ENCODE assay signal across 8 mouse cellular contexts in genomic region chr4:43957292-43957845, GRCm38 (mm10). TPM values are rescaled to one million over a fixed set of nuclear protein-coding genes. Genes with fewer than 3 reads are reported as not detected.
DNase-seq lines count a peak whose midpoint lies in the region; ATAC-seq and TF ChIP-seq lines count a peak whose summit lies in the region.

Gene Glipr2 (plus strand): TSS chr4:43957401.

- H3K4me3 ChIP-seq in ES-Bruce4 (ENCODE audit: low read depth, low read length): peak within 1 kb of the TSS; percentile 85
- peak within 1 kb of the TSS; percentile 78 for H3K4me3 ChIP-seq in forebrain, postnatal 0 days (ENCODE audit: low read depth, low read length)

- H3K4me2 ChIP-seq in forebrain, postnatal 0 days (ENCODE audit: low read depth): peak within 1 kb of the TSS; percentile 96

- peak; percentile 64 for DNase-seq in brain, adult 2 months (ENCODE audit: low read depth, low spot score)
- DNase-seq in forebrain, postnatal 0 days: peak; percentile 91
- DNase-seq in heart, postnatal 36 days: peak; percentile 82 to 84
- DNase-seq in layer of hippocampus, postnatal 10 days (ENCODE audit: low spot score in 2 of 2): peak; percentile 85 to 86
- peak; percentile 87 for DNase-seq in lung, postnatal 14 days
- peak; percentile 76 for DNase-seq in ovary, postnatal 14 days (ENCODE audit: low spot score)
- DNase-seq in thymus, postnatal 14 days: peak; percentile 90

- ATAC-seq in forebrain, postnatal 0 days: peak; percentile 96

- H3K36me3 ChIP-seq in ES-Bruce4 (ENCODE audit: control insufficient read depth, insufficient read depth, low read length, poor library complexity, severe bottlenecking): no peaks in the 10 kb centered on the region
- no peaks in the 10 kb centered on the region for H3K36me3 ChIP-seq in forebrain, postnatal 0 days (ENCODE audit: insufficient read depth)

- peak; percentile 81 for TF ChIP-seq EP300 in ES-Bruce4 (IDR thresholded peaks at IDR 0.05; ENCODE audit: insufficient read depth, low read depth, low read length)

- WGBS in forebrain, postnatal 0 days: 2% methylated on average over 45 of the region's 45 CpGs

- intact Hi-C loops in heart, postnatal 36 days (cut with DNase I): loop anchor here (1.0 to 2.0 kb wide), 2 partner anchors 24 to 31 kb away; no protein-coding TSS in a partner anchor

- H3K27me3 ChIP-seq in ES-Bruce4 (ENCODE audit: control insufficient read depth, insufficient read depth, low read length, poor library complexity, severe bottlenecking): no peaks in the 10 kb centered on the region
- H3K27me3 ChIP-seq in forebrain, postnatal 0 days (ENCODE audit: insufficient read depth, low read length): no peaks in the 10 kb centered on the region

- TF ChIP-seq POLR2A in ES-Bruce4 (IDR thresholded peaks at IDR 0.05; ENCODE audit: insufficient read depth, low read length): no peak

- H3K9ac ChIP-seq in ES-Bruce4 (ENCODE audit: low read depth, poor library complexity, severe bottlenecking): peak within 1 kb of the TSS; percentile 52
- peak within 1 kb of the TSS; percentile 90 for H3K9ac ChIP-seq in forebrain, postnatal 0 days

- TF ChIP-seq CTCF in ES-Bruce4 (IDR thresholded peaks at IDR 0.05; ENCODE audit: low read depth, low read length): peak; percentile 68
- TF ChIP-seq CTCF in forebrain, postnatal 0 days (IDR thresholded peaks at IDR 0.05; ENCODE audit: low read depth): peak; percentile 94

- peaks cover 6% of the 10 kb centered on the region for H3K4me1 ChIP-seq in ES-Bruce4 (ENCODE audit: control insufficient read depth, insufficient read depth, low read length)
- H3K4me1 ChIP-seq in forebrain, postnatal 0 days (ENCODE audit: insufficient read depth): peaks cover 6% of the 10 kb centered on the region

- no peaks in the 10 kb centered on the region for H3K9me3 ChIP-seq in ES-Bruce4 (replicated peaks; ENCODE audit: control insufficient read depth, insufficient read depth, low read length, poor library complexity, severe bottlenecking)
- H3K9me3 ChIP-seq in forebrain, postnatal 0 days (ENCODE audit: low read length): no peaks in the 10 kb centered on the region

- H3K27ac ChIP-seq in ES-Bruce4 (ENCODE audit: insufficient read depth, low read length): peak within 1 kb of the TSS; percentile 21; the same call in 1 of the 2 replicates
- H3K27ac ChIP-seq in forebrain, postnatal 0 days (ENCODE audit: low read depth, low read length): peak within 1 kb of the TSS; percentile 73

RNA-seq across cellular contexts. Expression of gene Glipr2, which starts in this region (rescaled TPM):
- polyA plus RNA-seq in ES-Bruce4 (2011; ENCODE audit: insufficient read depth, insufficient read length, low read depth, missing spikeins): 155 and 156 TPM in 2 replicates
- total RNA-seq in forebrain, postnatal 0 days (2014; rRNA removed): 25.4 and 25.5 TPM in 2 replicates
- polyA plus RNA-seq in forebrain, postnatal 0 days (2015; fragmentation: Nextera tagmentation; extraction: Ambion mirVana): 22.2 and 22.6 TPM in 2 replicates
- total RNA-seq in heart, postnatal 36 days (2021): 1 to 10 TPM; 2.5 to 3.8 TPM
- 1 to 10 TPM; 1.9 to 2.4 TPM for total RNA-seq in layer of hippocampus, postnatal 10 days (2021)

Comparison
In these comparisons a context has a peak if more than half of its experiments do, and no peak if none do; other contexts are left out.
1. Peak in every context shown above with its lines: DNase-seq, ATAC-seq, H3K4me3 ChIP-seq and H3K27ac ChIP-seq.